Mouse (Mus musculus) heart, embryonic 13.5 days (tissue): ENCODE measurements around the gene Bmpr1b. TPM values are rescaled to one million over a fixed set of nuclear protein-coding genes. Genes with fewer than 3 reads are reported as not detected.

Experiments
- ATAC-seq: fragments of 200-750 bp; cut with Nextera tagmentation; 2 replicates; pipeline ENCODE4 v1.8.0; 2017; ENCODE audit warnings: moderate TSS enrichment; ENCODE audit not compliant: insufficient number of reproducible peaks, low FRiP score, low TSS enrichment; ENCODE audit errors: extremely low read depth
- H3K27ac ChIP-seq: fragments of 300-500 bp; sonication (generic); replicated peaks from 2 replicates; pipeline ENCODE4 v1.5.1; 2015; ENCODE audit warnings: moderate library complexity, mild to moderate bottlenecking, inconsistent platforms
- H3K27me3 ChIP-seq: fragments of 300-500 bp; sonication (generic); replicated peaks from 2 replicates; pipeline ENCODE4 v1.6.1; 2015; ENCODE audit warnings: mild to moderate bottlenecking, inconsistent platforms
- H3K36me3 ChIP-seq: fragments of 300-500 bp; sonication (generic); 2 replicates; pipeline ENCODE4 v1.6.1; 2015; ENCODE audit warnings: mild to moderate bottlenecking, inconsistent platforms
- H3K4me1 ChIP-seq: fragments of 300-500 bp; sonication (generic); 2 replicates; pipeline ENCODE4 v1.6.1; 2015; ENCODE audit warnings: inconsistent platforms
- H3K4me2 ChIP-seq: fragments of 300-500 bp; sonication (generic); 2 replicates; pipeline ENCODE4 v1.6.1; 2015; ENCODE audit warnings: inconsistent platforms, mild to moderate bottlenecking, moderate library complexity
- H3K4me3 ChIP-seq: fragments of 300-500 bp; sonication (generic); 2 replicates; pipeline ENCODE4 v1.5.1; 2015; ENCODE audit warnings: moderate library complexity, mild to moderate bottlenecking, inconsistent platforms
- H3K9ac ChIP-seq: fragments of 300-500 bp; sonication (generic); 2 replicates; pipeline ENCODE4 v1.6.1; 2015; ENCODE audit warnings: inconsistent platforms, mild to moderate bottlenecking, moderate library complexity
- H3K9me3 ChIP-seq: fragments of 300-500 bp; sonication (generic); 2 replicates; pipeline ENCODE4 v1.6.1; 2016; ENCODE audit warnings: inconsistent platforms
- WGBS: fragments of 180-500 bp; shearing (Covaris S2); methylation state at CpG from one replicate; pipeline ENCODE4 v1.1.7; 2015; ENCODE audit warnings: mixed read lengths; 5-methylcytosine and 5-hydroxymethylcytosine counted together
- polyA plus RNA-seq: library from polyadenylated mRNA; unstranded; fragments of >200 nt; fragmentation: Nextera tagmentation; extraction: Ambion mirVana; gene quantifications from 2 replicates; pipeline ENCODE4 v1.2.1, GENCODE M21; 2015

The Bmpr1b gene
- polyA plus RNA-seq, 1 experiment from 2014 or later = 1.1 TPM

GRCm38 (mm10) chr3:142113208-142113607 is 56.0 kb downstream of the Bmpr1b start:
- Histone ChIP-seq H3K4me1 (no peaks in the 10 kb centered on the region), H3K36me3 (no peaks in the 10 kb centered on the region), H3K27ac (no peak overlapping the region), H3K4me3 (no peak overlapping the region), H3K27me3 (peaks cover 23% of the 10 kb centered on the region), H3K9me3 (no peaks in the 10 kb centered on the region), H3K9ac (no peak overlapping the region), H3K4me2 (no peak overlapping the region)
- 71% methylated on average over 4 of the region's 4 CpGs for WGBS
- no peak for ATAC-seq

DNA sequence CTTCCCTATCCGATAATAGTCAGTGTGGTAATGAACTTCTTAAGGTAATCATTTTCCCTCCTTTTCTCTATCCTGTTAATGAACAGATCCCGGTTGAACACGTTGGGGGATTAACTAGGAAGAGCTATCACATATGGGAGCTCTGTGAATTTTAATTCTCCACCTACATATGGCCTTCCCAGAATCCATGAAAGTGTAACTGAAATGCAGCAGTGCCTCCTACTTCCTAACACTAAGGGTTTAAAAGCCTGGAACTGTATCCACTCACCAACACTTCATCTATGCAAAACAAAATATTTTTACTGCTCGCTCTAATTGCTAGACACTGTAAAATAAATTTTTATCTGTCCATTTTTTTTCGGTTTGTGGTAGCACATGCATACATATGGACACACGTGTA is 63.0 kb downstream of the Bmpr1b start:
- ATAC-seq = no peak
- no peak overlapping the region for H3K4me3 ChIP-seq

DNA sequence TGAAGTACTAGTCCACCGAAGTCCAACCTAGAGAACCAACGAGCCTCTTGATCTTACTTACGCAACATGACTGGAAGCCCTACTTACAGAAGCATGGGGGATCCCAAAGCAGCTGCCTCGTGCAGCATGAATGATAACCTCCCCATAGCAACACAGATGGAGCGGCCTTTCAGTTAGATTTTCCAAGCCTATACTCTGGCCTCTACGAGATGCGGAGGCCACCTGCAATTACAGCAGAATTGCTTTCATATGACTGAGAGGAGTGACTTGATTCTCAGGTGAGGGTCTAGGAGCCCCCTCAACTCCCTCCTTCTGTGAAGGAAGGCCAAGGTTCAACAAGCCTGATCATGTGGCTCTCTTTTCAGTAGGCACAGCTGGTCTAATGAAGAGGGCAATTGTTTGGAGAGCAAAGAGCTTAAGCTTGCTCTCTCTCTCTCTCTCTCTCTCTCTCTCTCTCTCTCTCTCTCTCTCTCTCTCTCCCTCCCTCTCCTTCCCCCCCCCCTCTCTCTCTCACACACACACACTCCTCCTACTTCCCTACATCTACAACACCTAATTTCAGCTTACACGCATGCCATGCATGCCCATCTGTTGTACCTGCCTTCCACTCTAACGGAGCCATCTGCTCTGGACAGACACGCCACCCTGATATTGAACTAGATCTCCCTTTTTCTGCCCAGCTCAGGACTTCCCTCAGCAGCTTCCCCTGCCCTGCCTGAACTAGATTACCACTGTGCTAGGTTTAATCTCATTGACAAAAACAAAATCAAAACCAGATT is 65.0 kb downstream of the Bmpr1b start:
- no peak overlapping the region for H3K4me2 ChIP-seq
- no peak overlapping the region for H3K4me3 ChIP-seq
- 81% methylated on average over 10 of the region's 10 CpGs for WGBS
- no peak for ATAC-seq
- H3K4me1 ChIP-seq = no peaks in the 10 kb centered on the region
- H3K36me3 ChIP-seq = no peaks in the 10 kb centered on the region
- H3K27me3 ChIP-seq = no peaks in the 10 kb centered on the region
- H3K9ac ChIP-seq = no peak overlapping the region
- 0 out of 2 replicates have a peak, but pooled peaks cover 4% of the 10 kb centered on the region for H3K9me3 ChIP-seq
- H3K27ac ChIP-seq = no peak overlapping the region

More for the DNA sequence above, 63.0 kb downstream of the Bmpr1b start:
- Histone ChIP-seq H3K4me2 (no peak overlapping the region), H3K9me3 (0 out of 2 replicates have a peak, but pooled peaks cover 4% of the 10 kb centered on the region), H3K27ac (no peak overlapping the region), H3K9ac (no peak overlapping the region), H3K27me3 (no peaks in the 10 kb centered on the region), H3K4me1 (no peaks in the 10 kb centered on the region), H3K36me3 (no peaks in the 10 kb centered on the region)
- WGBS = 74% methylated on average over 6 of the region's 6 CpGs

GRCm38 (mm10) chr3:142103622-142104021 is 65.6 kb downstream of the Bmpr1b start:
- H3K36me3 ChIP-seq = no peaks in the 10 kb centered on the region
- H3K9ac ChIP-seq = no peak overlapping the region
- H3K9me3 ChIP-seq = 0 out of 2 replicates have a peak, but pooled peaks cover 4% of the 10 kb centered on the region
- WGBS = 74% methylated on average over 4 of the region's 4 CpGs
- H3K27me3 ChIP-seq = no peaks in the 10 kb centered on the region
- no peak overlapping the region for H3K4me2 ChIP-seq
- no peaks in the 10 kb centered on the region for H3K4me1 ChIP-seq
- no peak for ATAC-seq
- H3K27ac ChIP-seq = no peak overlapping the region
- H3K4me3 ChIP-seq = no peak overlapping the region

DNA sequence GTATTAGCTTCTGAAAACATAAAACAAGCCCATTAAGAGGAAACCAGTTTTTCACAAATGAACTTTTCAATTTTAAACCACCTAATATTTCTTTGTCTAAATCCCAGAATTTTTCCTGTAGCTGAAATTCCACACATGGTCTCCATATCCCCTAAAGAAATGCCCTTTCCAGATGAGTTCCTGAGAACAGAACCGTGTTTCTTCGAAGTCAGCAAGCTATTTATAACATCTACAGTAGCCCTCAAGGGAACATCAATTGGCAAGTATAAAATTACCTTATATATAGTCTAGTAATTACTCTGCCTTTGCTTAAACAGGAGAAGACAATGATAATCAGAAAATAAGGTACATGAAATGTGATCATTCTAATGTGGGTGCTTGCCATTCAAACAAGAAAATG is 70.1 kb downstream of the Bmpr1b start:
- H3K4me3 ChIP-seq = no peak overlapping the region
- no peaks in the 10 kb centered on the region for H3K27me3 ChIP-seq
- H3K4me1 ChIP-seq = no peaks in the 10 kb centered on the region
- no peak overlapping the region for H3K27ac ChIP-seq
- no peak overlapping the region for H3K9ac ChIP-seq
- 0 out of 2 replicates have a peak, but pooled peaks cover 4% of the 10 kb centered on the region for H3K9me3 ChIP-seq
- no peak for ATAC-seq
- WGBS = 33% methylated on average over 2 of the region's 2 CpGs
- no peak overlapping the region for H3K4me2 ChIP-seq
- H3K36me3 ChIP-seq = no peaks in the 10 kb centered on the region

DNA sequence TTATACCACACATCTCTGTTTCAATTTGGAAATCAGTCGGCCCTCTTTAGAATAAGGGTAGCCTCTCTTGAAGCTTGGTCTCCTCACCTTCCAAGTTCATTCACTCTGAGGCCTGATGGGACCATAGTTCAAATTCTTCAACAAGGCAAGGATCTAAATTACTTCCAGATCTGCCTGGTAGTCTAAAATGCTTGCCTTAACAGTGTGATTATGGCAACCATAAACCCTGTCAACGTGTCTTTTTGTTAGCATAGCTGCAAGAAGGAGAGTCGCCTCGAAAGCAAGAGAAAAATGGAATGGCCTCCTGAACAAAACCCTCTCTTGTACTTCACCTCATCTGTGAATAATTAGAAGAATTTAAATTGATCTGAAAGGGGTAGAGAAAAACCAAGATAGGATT is 75.2 kb downstream of the Bmpr1b start:
- Histone ChIP-seq H3K36me3 (no peaks in the 10 kb centered on the region), H3K4me2 (no peak overlapping the region), H3K4me3 (no peak overlapping the region), H3K9me3 (no peaks in the 10 kb centered on the region), H3K4me1 (no peaks in the 10 kb centered on the region; the same call in 1 of the 2 replicates), H3K27me3 (no peaks in the 10 kb centered on the region), H3K9ac (no peak overlapping the region), H3K27ac (no peak overlapping the region)
- no peak for ATAC-seq
- 72% methylated on average over 4 of the region's 4 CpGs for WGBS

DNA sequence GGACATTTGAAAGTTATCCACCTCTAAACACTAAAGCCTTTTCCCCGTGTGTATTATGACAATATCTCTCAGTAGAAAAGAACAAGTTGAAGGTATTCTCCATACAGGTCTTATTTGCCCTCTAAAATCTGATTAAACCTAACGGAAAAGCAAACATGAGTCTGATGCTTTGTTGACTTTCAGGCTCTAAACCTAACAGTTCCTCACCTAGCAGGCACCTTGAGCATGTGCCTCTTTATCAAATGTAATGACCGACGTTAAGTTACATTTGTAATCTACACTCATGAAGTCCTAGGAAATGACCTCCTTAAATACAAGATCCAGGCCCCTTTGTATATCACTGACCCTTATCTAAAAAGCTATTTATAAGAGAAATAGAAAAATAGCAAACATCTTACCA is 79.5 kb downstream of the Bmpr1b start:
- ATAC-seq = no peak
- Histone ChIP-seq H3K4me1 (no peaks in the 10 kb centered on the region; the same call in 1 of the 2 replicates), H3K36me3 (no peaks in the 10 kb centered on the region)

GRCm38 (mm10) chr3:142085938-142086337 is 83.3 kb downstream of the Bmpr1b start:
- Histone ChIP-seq H3K27me3 (no peaks in the 10 kb centered on the region), H3K4me3 (no peak overlapping the region), H3K9me3 (no peaks in the 10 kb centered on the region), H3K36me3 (no peaks in the 10 kb centered on the region), H3K9ac (no peak overlapping the region), H3K4me2 (no peak overlapping the region), H3K27ac (no peak overlapping the region), H3K4me1 (no peaks in the 10 kb centered on the region; the same call in 1 of the 2 replicates)
- no peak for ATAC-seq
- 56% methylated on average over 3 of the region's 3 CpGs for WGBS

More for the DNA sequence above, 79.5 kb downstream of the Bmpr1b start:
- no peak overlapping the region for H3K4me3 ChIP-seq
- WGBS = 66% methylated on average over 4 of the region's 4 CpGs
- no peaks in the 10 kb centered on the region for H3K27me3 ChIP-seq
- H3K9me3 ChIP-seq = no peaks in the 10 kb centered on the region
- no peak overlapping the region for H3K4me2 ChIP-seq
- no peak overlapping the region for H3K27ac ChIP-seq
- no peak overlapping the region for H3K9ac ChIP-seq

DNA sequence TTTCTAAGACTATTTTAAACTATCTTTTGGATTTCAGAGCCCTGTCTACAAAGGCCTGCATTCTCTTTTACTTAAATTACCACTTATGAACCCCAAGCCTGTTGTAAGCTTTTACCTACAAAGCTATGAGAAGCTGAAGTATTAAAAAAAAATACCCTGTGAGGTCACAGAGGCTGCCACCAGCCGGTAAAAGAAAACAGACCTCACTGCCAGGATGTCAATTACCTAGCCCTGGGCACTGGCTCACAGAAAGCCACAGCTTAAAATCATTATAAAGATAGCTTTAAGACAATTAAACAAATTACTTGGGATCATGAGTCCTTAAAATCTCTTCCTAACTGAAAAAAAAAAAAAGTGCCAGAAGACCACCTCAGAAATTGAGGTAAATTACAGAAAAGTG is 85.1 kb downstream of the Bmpr1b start:
- no peaks in the 10 kb centered on the region for H3K36me3 ChIP-seq
- no peaks in the 10 kb centered on the region for H3K9me3 ChIP-seq
- H3K9ac ChIP-seq = no peak overlapping the region
- WGBS = 27% methylated on average over 1 of the region's 1 CpGs
- H3K4me2 ChIP-seq = no peak overlapping the region
- no peak for ATAC-seq
- no peak overlapping the region for H3K27ac ChIP-seq
- no peaks in the 10 kb centered on the region for H3K27me3 ChIP-seq
- no peaks in the 10 kb centered on the region for H3K4me1 ChIP-seq
- H3K4me3 ChIP-seq = no peak overlapping the region

GRCm38 (mm10) chr3:142077723-142078302 is 91.4 kb downstream of the Bmpr1b start:
- Histone ChIP-seq H3K27me3 (no peaks in the 10 kb centered on the region), H3K27ac (no peak overlapping the region), H3K4me1 (no peaks in the 10 kb centered on the region), H3K4me3 (no peak overlapping the region), H3K9me3 (no peaks in the 10 kb centered on the region), H3K4me2 (no peak overlapping the region), H3K36me3 (no peaks in the 10 kb centered on the region), H3K9ac (no peak overlapping the region)
- WGBS = 50% methylated on average over 3 of the region's 3 CpGs
- no peak for ATAC-seq

GRCm38 (mm10) chr3:142071601-142072000 is 97.6 kb downstream of the Bmpr1b start:
- Histone ChIP-seq H3K4me2 (no peak overlapping the region), H3K4me3 (no peak overlapping the region), H3K9ac (no peak overlapping the region), H3K27me3 (no peaks in the 10 kb centered on the region), H3K4me1 (peaks cover 3% of the 10 kb centered on the region), H3K27ac (no peak overlapping the region), H3K36me3 (no peaks in the 10 kb centered on the region), H3K9me3 (no peaks in the 10 kb centered on the region)
- 78% methylated on average over 5 of the region's 5 CpGs for WGBS
- no peak for ATAC-seq
